Mouse (Mus musculus) frontal cortex, postnatal 25 days (tissue): Measurements from ENCODE around the gene Gdi2.

Experiments
- DNase-seq, 2 experiments: peaks; one replicate each; pipeline ENCODE4 v3.0.0; 2022; ENCODE audit warnings: low spot score in 2 of 2

Gene Gdi2

GRCm38 (mm10) chr13:3547410-3547809 lies 9.5 kb downstream of the Gdi2 start:
- DNase-seq = no peak

GRCm38 (mm10) chr13:3547856-3548255 lies 10.0 kb downstream of the Gdi2 start:
- DNase-seq = no peak

- DNase-seq = no peak
These were observed 25.3 kb downstream of the Gdi2 start for GRCm38 (mm10) chr13:3563130-3563529.

GRCm38 (mm10) chr13:3563953-3564352 lies 26.1 kb downstream of the Gdi2 start:
- no peak for DNase-seq

GRCm38 (mm10) chr13:3590789-3591188 lies 52.9 kb downstream of the Gdi2 start:
- DNase-seq = no peak

- DNase-seq = no peak
These were observed 56.4 kb downstream of the Gdi2 start for GRCm38 (mm10) chr13:3594311-3594710.

- no peak for DNase-seq
These were observed 58.4 kb downstream of the Gdi2 start for GRCm38 (mm10) chr13:3596232-3596631.

- DNase-seq = no peak
These were observed 71.9 kb downstream of the Gdi2 start for GRCm38 (mm10) chr13:3609780-3610117.

GRCm38 (mm10) chr13:3610118-3610794 lies 72.4 kb downstream of the Gdi2 start:
- DNase-seq = peak; percentile 14 to 17

- DNase-seq = peak; percentile 96 to 97
These were observed 73.1 kb downstream of the Gdi2 start, which contains the start of gene Fam208b for GRCm38 (mm10) chr13:3610795-3611438. Gene Fam208b (minus strand): TSS chr13:3611108.
